Mouse (Mus musculus) right cerebral cortex, postnatal 14 days (tissue): ENCODE measurements at regions not wholly inside any gene's neighbourhood (a gene's known extent, or its start where the extent isn't known, plus 50 kb on each side); places are given as distances from the start of the nearest gene placed in this dataset.

Experiments used
- DNase-seq: peaks from one replicate; pipeline ENCODE4 v3.0.0; 2022

DNA sequence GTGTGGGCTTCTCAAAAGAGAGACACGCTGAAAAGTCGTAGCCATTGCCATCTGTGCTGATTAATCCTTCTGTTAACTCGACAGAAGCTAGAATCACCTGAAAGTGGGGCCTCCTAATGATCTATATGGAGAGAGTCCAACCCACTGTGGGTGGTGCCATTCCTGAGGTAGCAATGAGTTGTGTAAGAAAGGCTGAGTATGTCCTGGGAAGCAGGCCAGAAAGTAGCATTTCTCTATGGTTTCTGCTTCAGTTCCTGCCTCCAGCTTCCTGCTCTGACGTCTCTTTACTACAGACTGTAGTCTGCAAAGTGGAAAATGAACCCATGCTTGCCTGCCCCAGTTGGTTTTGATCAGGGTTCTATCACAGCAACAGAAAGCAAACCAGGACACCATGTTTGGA, 380.8 kb upstream of the Camk1g start:
- DNase-seq, result no peak

DNA sequence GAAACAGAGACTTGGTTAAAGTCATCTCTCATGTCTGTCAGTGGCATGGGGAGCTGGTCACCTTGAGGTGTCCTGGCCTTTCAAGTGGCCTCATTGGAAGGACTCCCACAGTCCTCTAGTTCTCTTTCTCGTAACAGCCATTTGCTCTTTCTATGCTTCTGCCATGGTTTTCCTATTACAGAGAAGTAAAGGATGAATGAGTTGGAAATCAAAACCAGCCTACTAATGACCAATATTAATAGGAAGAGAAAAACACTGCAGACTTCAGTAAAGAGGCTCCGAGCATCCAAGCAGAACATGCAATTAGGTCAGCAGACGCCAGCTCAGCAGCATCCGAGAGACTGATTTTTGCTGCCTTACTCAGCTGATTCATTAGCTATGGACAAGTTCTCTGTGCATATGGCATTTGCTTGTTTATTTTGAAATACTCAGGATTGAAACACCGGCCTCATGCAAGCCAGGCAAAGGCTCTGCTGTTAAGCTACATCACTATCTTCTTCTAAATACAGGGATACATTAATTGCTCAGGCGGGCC, 377.4 kb upstream of the Camk1g start:
- no peak for DNase-seq

DNA sequence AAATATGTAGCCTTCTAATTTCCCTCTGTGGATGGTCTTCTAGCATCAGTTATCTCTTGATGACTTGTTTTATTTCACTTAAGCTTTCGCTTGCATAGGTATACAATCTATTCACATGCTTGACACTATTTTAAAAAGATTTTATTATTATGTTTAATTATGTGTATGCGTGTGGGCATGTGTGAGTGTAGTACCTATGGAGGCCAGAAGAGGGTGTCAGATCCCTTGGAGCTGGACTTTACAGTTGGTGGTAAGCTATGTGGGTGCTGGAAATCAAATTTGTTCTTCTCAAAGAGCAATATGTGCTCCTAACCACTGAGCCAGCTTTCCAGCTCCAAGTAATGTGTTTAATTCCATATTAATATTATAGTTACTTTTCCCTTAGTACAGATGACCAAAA, 372.6 kb upstream of the Camk1g start:
- DNase-seq, result no peak

DNA sequence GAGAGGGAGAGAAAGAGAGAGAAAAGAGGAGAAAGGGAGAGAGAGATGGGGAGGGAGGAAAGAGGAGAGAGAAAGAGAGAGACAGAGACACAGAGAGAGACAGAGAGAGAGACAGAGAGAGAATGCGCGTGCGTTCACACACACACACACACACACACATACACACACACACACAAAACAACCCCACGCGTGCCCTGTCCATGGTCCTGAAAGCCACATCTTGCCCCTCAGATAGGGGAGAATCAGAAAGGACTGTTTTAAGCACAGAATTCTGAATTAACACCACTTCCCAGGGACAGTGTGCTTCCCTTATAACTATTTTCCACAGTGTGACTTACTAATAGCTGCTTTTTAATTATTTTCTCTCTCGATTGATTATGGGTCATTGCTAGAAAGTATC, 368.7 kb upstream of the Camk1g start:
- no peak for DNase-seq

DNA sequence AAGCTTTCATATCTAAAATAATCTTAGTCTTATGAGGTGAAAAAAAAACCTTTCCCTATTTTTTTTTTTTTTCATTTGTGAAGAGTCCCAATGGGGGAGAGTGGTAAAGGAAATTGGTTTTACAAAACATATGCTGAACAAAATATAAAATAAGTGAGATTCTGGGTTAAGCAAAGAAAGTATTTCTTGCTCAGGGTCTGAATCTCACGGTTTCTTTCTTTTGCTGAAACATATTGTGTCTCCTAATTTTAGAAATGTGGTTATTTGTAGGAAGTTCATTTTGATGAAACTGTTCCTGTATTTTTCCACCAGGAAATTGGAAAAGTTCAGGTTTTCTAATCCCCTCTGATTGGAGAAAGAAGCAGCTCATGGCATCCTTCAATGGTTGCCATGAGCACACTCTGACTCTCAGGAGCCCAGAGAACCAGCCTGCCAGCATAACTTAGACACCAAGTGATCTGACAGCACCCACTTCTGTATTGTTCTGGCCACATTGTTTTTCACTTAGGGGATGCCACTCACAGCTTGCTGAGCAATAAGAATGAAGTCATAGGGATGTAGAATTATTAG, 365.9 kb upstream of the Camk1g start:
- no peak for DNase-seq

DNA sequence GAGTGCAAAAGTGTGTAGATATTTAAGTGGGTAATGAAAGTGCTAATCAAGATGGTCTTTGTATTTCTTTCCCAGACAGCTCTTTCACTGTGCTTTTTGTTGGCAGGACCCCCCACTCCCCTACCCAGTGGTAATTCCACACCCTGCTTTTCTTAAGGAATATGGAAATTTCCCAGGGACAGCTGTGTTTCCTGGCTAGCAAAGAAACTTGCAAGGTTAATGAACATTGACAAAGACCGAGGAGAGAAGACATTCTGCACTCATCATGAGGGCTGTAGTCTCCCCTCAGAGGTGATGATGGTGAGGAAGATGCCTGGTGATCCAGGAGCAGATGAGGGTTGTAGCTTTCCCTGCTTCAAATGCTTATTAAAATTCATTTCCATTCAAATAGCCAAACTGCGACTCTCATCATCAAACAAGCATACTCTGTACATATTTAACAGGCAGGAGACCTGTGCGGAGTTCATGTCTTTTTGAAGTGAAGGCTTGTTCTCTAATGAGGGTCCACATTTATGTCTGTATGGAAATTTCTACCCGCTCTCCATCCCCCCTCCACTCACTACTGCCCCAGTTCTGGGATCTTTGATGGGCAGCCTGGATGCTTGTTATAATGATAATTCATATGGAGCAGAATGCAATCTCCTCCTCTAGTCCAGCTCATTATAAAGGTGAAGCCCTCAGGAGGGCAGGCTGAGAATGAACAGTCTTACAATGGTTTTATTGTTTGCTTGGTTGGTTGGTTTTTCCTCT, 364.1 kb upstream of the Camk1g start:
- DNase-seq, result no peak

DNA sequence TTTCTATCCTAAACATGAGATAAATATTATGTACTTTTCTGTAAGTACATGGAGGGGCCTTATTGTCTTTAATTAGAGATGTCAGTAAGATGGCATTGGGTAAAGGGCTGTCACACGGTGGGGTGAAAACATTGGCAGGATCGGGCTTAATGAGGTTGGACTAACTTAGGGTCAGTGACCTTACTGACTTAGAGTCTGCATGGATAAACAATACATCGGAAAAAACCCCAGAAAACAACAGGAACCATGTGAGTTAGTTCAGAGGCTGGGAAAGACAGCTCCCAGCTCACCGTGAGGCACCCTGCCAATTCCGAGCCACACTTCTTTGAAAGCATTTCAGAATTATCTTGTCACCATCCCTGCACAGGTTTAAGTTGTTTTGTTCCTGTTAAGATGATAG, 363.3 kb upstream of the Camk1g start:
- peak; percentile 13 for DNase-seq

DNA sequence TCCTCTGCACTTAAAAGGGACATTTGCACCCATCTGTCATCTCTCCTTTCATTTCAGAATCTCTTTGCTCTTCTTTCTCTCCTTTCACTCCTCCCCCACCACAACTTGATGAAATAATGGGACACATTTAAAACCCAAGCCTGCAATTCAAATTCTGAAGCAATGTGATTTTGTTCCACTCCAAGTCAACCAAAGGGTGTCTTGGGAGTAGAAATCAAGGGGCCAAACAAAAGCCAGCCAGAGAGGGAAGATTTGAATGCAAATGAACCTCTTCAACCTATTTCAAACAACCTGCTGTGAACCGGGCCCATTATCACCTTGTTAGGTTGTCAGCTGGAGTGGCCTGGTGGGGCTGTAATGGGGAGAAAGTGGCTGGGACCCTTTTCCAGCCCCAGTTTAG, 362.0 kb upstream of the Camk1g start:
- DNase-seq, result no peak

DNA sequence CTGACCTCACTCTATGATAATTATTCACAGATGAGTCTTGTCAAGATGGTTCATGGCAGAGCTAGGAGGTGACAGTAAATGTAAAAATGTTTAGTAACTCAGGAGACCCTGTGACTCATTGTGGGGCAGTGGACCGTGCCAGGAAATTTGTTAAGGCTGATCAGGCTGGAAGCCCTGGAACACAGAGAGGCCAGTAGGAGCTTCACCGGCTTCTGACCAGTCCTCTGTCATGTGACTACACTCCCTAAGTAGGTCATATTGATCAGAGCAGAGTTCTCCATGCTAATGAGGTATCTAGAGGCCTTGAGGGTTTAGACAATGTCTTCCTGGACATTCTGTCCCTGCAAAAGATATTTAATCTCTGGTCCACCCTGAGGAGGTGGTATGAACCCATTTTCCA, 351.8 kb upstream of the Camk1g start:
- DNase-seq, result no peak

DNA sequence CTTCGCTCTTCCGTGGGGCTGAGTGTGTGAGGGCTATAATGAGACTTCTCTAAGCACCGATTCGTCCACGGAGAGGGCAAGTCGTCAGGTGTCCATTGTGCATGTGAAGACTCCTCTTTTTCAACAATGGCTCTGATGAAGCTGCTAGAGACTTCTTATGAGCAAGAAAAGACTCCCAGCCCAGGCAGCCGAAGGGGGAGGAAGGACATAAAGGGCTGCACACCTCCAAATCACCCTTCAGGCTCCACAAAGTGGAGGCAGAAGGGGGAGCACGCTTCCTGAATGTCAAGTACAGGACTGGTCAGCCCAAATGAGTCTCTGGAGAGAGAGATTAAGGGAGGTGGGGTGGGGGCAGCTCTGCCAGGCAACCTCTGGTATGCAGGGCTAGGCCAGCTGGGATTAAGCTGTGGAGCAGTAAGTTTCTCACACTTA, 350.3 kb upstream of the Camk1g start:
- DNase-seq, result no peak

DNA sequence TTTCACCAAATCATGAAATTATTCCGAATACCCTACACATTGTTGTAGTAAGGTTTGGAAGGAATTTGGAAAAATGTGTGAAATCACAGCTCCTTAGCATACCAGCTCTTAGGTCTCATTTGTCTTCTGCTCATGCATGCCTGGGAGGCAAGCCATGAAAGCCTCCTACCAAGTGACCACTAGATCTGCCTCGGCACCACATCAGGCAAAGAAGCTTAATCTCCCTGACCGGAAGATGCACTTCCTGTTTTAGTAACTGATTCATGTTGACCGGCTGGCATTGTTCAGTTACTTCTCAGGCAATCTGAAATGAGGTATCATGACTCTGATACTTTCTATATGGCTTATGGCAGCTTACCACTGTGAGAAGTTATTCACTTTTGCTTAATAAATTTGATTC, 345.2 kb upstream of the Camk1g start:
- DNase-seq, result no peak

DNA sequence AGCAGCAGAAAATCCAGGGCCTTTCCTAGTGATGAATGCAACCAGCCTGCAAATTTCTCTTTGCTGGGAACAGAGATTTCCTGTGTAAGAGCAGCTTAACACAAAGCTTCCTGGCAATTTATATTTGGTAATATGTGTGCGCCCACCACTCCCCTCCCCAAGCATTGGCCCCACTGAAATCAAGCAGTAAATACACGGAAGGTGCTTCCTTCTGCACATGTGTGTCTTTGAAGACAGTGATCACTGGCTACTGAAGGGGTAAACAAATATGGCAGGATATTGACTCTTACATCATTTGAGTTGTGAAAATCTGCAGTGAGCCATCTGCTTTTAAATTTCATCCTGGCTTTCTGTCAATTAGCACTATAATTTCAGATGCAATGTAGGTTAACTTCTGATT, 344.5 kb upstream of the Camk1g start:
- no peak for DNase-seq

DNA sequence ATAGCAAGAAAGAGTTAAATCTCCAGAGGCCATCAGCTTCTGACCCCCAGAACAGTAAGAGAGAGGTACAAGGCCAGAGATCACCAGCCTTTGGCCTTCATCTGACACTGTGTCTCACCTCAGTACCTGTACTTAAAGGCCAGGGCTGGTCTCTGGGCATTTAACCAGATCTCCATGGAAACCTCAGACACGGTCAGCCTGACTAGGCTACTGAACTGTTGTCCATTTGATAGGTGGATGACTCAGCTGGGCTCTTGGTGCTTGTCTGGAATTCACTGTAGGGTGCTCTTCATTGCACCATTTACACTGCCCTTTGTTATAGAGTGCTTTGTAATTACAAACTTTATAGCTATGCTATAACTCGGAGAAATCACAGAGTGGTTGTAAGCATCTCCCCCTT, 335.1 kb upstream of the Camk1g start:
- no peak for DNase-seq

DNA sequence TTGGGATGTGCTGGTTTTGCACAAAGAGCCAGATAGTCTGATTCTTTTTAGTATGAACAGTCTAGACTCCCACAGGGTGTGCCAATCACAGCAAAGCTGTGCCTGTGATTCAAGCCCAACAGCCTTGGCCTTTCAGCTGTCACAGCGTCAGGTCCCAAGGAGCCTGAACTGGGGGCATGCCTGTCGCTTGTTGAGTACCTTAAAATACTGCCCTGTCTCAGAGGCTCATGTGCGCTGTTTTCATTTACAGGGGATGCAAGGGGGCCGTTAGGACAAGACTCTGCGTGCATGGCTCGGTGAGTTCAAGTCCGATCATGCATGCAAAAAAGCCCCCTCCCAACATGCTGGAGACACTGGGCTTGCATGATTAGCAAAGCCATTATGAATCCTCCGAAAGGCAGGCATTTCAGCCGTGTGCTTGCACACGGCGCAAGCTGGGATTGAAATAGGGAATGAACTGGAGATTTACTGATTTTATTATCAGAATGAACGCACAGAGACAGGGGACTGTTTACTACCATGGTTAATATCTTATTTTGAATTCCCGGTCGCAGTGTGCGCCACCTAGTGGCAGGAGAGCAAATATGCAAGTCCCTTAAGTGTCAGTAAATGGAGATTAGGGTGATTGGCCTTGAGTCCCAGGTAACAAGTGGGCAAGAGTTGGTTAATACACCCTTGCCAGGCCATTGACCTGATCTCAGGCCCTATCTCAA, 332.8 kb upstream of the Camk1g start:
- DNase-seq, result peak; percentile 26

DNA sequence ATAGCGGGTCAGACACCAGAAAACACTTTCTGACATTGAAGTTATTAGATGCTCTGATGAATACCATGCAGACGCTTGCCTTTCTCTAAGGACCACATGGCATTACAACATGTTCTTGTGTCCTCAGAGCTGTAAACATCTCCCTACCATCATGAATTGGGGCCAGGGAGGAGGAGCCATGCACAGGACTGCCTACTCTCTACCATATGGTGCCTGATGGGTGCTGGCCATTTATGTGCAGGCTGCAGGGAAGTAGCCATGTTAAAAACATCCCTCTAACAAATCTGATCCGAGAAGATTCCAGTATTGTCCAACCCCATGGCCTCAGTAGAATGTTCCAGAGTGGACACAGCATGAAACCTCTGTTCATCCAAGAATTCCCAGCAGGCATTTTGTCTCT, 330.1 kb upstream of the Camk1g start:
- no peak for DNase-seq

DNA sequence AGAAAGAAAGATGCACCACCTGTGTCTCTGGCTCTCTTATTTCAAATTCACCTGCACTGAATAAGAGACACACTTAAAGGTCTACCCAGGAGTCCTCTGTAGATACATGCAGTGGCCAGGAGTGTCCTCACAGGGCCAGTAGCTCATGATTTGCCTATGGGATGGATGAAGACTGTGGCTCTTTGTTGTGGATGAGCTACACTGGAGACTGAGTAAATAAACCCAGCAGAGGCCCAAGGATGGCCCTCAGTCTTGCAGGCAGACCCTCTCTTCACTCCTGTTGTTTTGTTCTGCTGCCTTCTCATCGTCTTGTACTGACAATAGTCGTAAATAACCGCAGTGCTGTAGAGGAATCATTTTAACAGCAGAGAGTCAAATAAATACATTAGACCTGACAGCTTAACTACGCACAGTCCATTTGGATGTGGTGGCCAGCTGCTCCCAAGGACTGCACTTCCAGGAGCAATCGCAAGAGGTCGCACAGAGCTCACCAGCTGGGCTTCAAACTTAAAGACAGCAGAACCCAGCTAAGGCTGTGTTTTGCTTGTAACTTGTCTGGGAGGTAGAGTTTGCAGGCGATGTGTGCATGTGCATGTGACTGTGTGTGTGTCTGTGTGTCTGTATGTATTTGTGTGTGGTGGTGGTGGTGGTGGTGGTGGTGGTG, 328.6 kb upstream of the Camk1g start:
- peak; percentile 80 for DNase-seq

DNA sequence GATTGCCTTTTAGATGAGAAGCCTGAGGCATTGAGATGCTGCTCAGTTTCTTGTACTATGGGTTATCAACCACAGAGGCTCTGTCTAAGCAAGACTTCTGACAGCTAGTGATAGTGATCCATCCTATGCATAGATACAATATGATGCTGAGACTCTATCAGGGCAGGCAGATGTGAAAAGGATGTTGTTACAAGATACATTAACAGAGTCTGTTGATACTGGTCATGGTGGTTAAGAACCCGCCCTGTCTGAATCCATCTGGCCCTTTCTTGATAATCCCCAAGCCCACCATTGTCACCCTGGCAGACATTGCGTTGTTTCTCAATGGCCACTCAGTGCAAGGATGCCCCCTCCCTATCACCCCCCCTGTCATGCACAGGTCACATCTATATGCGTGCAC, 327.8 kb upstream of the Camk1g start:
- DNase-seq, result no peak

DNA sequence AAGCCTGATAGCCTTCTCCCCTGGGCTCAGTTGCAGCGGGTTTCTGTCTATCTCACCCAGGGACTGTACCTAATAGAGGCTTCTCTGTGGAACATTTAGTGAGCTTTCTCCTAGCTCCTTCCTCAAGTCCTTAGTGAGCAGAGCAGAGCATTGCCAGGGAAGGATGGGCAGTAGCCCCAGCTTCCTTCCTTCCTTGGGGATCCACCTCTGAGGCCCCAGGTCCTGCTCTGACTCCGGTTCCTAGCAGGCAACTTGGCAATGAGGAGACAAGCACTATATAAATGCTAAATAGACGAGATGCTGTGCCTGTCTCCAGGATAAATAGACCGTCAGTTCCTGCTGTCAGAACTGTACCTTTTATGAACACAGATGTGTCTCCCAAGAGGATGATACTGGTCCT, 326.9 kb upstream of the Camk1g start:
- DNase-seq, result no peak

DNA sequence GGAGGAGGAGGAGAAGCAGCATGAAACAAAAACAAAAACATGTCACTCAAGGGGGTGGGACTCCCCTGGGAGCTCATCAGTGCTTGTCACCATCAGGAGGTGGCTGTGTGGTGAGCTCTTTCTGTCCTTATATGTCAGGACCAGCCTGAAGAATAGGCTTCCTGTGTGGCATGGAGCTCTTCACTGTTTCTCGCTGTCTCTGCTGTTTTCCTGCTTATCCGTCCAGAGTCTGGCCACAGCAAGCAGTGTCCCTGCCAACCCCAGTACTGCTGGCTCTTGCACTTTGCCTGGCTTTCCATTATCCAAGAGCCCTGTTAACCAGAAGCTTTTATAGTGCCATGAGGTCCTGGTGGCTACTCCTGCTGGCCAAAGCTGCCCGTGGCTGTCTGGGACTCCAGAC, 322.9 kb upstream of the Camk1g start:
- no peak for DNase-seq

DNA sequence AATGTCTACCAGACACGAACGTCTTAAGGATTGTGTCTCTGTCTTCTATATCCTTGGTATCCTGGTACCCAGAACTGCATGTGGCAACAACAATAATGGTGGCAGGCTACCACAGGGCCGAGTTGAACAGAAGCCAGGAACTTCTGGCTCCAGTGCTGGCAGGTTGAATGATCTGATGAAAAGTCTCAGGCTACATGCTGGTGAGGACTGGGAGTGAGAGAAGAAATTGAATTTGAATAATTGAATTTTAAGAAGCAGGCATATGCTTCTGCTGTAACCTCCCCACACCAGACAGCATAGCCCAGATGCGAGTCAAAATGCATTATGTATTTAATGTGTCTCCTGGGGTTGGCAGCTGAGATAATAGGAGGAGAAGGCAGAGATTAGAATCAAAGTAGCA, 319.5 kb upstream of the Camk1g start:
- DNase-seq, result no peak

DNA sequence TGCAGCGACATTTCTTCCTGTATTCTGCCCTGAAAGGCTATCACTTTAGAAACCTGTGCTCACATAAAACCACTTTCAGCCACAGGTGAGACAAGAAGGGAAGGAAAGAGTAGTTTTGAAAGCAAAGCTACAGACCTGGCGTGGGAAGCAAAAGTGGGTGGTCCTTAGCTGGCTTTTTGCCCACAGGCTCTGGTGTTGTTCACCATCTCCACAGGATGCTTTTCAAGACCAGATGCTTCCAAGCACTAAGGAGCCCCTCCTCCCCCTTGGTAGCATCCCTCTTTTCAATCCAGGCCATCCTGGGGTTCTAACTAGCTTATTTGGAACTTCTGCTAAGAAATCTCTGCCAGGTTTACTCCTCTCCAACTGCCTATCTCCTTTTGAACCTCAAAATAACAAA, 312.8 kb upstream of the Camk1g start:
- no peak for DNase-seq

DNA sequence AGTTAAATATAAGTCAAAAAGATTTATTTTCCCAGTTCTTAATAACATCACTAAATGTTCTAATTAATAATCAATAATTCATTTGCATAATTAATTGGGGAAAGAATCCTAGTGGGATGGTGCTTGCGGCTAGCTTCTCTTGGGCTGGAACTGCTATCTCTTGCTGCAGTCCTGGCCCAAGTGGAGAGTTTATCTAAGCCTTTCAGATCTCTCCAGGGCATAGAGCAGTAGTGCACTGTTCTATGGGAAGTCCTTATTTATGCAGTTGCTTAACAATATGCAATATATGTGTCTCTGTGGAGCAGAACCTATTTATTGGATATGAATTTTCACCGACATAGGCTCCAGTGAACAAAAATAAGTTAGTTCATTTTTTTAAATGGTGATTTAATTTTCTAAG, 308.4 kb upstream of the Camk1g start:
- DNase-seq, result no peak

DNA sequence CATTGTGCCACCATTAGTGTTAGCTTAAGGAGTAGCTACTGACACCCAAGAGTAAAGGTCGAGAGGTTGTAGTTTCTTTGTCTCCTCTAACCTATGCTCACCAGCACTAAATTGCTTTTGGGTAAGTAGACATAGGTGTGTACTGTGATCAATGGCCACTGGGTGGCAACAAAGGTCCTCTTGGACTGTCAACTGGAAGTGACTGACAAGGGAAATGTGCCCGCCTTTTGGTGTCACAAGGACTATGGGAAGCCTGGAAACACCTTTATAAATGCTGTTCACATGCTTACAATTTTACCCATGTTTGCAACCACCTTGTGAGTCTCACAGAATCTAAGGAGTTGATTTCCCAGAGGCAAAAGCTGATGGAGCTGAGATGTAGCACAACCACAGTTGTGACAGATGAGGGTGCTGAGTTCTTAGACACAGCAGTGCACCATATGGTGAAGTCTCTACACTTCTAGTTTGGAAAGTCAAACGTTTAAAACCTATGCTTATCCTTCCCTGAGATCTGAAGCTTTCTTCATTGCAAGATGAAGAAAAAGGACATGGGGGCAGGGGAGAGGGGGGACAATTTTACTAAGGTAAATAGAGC, 303.2 kb upstream of the Camk1g start:
- DNase-seq, result peak; percentile 28
